7 mouse cellular contexts compared by ENCODE assay signal in genomic region chr17:79110936-79111348, GRCm38 (mm10). TPM values are rescaled to one million over a fixed set of nuclear protein-coding genes. Genes with fewer than 3 reads are reported as not detected.
DNase-seq lines count a peak whose midpoint lies in the region; ATAC-seq and TF ChIP-seq lines count a peak whose summit lies in the region.

No protein-coding gene starts in this region.

- H3K36me3 ChIP-seq in lung, embryonic 14.5 days (ENCODE audit: insufficient read depth): no peaks in the 10 kb centered on the region

- H3K27ac ChIP-seq in lung, embryonic 14.5 days (ENCODE audit: low read depth): no peak overlapping the region

- no peak overlapping the region for H3K4me3 ChIP-seq in lung, embryonic 14.5 days (ENCODE audit: low read depth, low read length)

- no peaks in the 10 kb centered on the region for H3K9me3 ChIP-seq in lung, embryonic 14.5 days (ENCODE audit: low read depth, low read length)

- H3K4me1 ChIP-seq in lung, embryonic 14.5 days (ENCODE audit: insufficient read depth): no peaks in the 10 kb centered on the region

- ATAC-seq in lung, embryonic 14.5 days (ENCODE audit: insufficient read depth): peak; percentile 47; the same call in 1 of the 2 replicates

- H3K4me2 ChIP-seq in lung, embryonic 14.5 days: no peak overlapping the region

- no peaks in the 10 kb centered on the region for H3K27me3 ChIP-seq in lung, embryonic 14.5 days (ENCODE audit: insufficient read depth, low read length)

- peak; percentile 61 for DNase-seq in CD4-positive, CD25-positive, alpha-beta regulatory T cell, adult 2 months (ENCODE audit: low read depth, low spot score)
- DNase-seq in Muller cell, postnatal 12 days (ENCODE audit: inconsistent ontology term): peak; percentile 53
- DNase-seq in cerebellum, postnatal 10 days: peak; percentile 74 to 79
- peak; percentile 28 for DNase-seq in gastrocnemius, postnatal 10 days
- peak; percentile 64 for DNase-seq in kidney, postnatal 10 days
- DNase-seq in lung, embryonic 14.5 days: peak; percentile 80
- DNase-seq in retina, adult 2 months (ENCODE audit: low read depth, low spot score): peak; percentile 40

- 11% methylated on average over 5 of the region's 5 CpGs for WGBS in lung, embryonic 14.5 days

- TF ChIP-seq CTCF in lung, embryonic 14.5 days (IDR thresholded peaks at IDR 0.05; ENCODE audit: low read depth): peak; percentile 91

- H3K9ac ChIP-seq in lung, embryonic 14.5 days: no peak overlapping the region

RNA-seq across cellular contexts. Expression of gene Qpct, which starts 59.2 kb away (rescaled TPM):
- 10 to 100 TPM; 12.3 to 15.9 TPM for total RNA-seq in gastrocnemius, postnatal 10 days (2021)
- 8.0 and 8.9 TPM in 2 replicates for polyA plus RNA-seq in lung, embryonic 14.5 days (2014; fragmentation: Nextera tagmentation; extraction: Ambion mirVana)

Comparison
In these comparisons a context has a peak if more than half of its experiments do, and no peak if none do; other contexts are left out.
1. DNase-seq: peak in every context shown above with its lines; median percentile 80 in lung, embryonic 14.5 days; 76 in cerebellum, postnatal 10 days; 64 in kidney, postnatal 10 days; 61 in CD4-positive, CD25-positive, alpha-beta regulatory T cell, adult 2 months; 53 in Muller cell, postnatal 12 days; 40 in retina, adult 2 months; 28 in gastrocnemius, postnatal 10 days.